Mouse (Mus musculus) megakaryocyte, adult 5-6 weeks (primary cell): ENCODE measurements at regions not wholly inside any gene's neighbourhood (a gene's known extent, or its start where the extent isn't known, plus 50 kb on each side); places are given as distances from the start of the nearest gene placed in this dataset.

ENCODE experiments used
- ATAC-seq: 2 replicates; pipeline ENCODE4 v1.8.0; 2016; ENCODE audit warnings: mild to moderate bottlenecking, inconsistent platforms; ENCODE audit not compliant: poor library complexity, severe bottlenecking

DNA sequence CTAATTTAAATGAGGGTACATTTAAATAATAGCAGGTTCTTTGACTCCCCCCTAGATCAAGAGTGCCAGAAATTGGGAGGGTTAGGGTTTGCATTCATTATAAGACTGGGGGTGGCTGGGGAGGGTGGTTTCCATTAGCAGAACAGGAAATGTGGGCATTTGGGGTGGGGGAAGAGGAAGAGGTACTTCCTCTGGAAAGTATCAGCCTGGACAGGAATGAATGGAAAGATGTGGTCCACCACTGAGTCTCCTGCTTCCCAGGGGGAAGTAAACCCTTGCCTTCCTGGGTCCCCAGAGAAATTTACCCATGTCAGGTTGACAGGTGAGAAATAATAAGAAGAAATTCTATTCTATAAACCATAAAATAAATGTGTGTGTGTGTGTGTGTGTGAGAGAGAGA lies 171.5 kb upstream of the Serpine2 start:
- ATAC-seq, result peak; percentile 68

DNA sequence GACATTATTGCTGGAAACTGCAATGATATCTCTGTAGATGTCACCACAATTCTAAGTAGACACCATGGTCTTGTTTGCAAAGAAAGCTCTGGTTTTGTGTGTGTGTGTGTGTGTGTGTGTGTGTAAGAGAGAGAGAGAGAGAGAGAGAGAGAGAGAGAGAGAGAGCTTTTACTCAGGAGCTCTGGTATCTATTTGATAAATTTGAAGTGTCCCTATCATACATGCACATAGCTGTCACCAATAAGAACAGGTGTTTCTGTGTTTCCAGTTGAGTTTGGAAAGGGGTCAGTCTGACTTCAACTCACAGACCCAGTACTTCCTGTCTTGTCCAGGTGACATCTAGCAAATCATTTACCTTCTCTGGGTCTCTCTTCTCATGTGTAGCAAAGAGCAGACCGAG lies 169.7 kb upstream of the Serpine2 start:
- ATAC-seq, result no peak

DNA sequence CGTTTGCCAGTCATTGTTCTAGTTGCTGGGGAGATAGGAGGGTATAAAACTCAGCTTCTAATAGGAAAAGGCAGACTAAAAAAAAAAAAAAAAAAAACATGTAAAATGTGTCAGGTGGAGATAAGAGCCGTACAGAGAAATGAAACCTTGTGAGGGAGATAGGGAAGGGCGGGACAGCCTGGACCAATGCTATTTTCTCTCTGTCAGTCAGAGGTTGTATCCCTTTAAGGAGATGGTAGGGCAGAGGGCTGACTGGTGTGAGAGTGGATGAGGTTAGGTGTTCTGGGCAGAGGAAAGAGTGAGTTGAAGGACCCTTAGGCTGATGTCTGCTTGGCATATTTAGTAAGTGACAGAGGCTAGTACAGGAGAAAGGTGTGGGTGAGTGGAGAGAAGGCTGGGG lies 169.2 kb upstream of the Serpine2 start:
- no peak for ATAC-seq

DNA sequence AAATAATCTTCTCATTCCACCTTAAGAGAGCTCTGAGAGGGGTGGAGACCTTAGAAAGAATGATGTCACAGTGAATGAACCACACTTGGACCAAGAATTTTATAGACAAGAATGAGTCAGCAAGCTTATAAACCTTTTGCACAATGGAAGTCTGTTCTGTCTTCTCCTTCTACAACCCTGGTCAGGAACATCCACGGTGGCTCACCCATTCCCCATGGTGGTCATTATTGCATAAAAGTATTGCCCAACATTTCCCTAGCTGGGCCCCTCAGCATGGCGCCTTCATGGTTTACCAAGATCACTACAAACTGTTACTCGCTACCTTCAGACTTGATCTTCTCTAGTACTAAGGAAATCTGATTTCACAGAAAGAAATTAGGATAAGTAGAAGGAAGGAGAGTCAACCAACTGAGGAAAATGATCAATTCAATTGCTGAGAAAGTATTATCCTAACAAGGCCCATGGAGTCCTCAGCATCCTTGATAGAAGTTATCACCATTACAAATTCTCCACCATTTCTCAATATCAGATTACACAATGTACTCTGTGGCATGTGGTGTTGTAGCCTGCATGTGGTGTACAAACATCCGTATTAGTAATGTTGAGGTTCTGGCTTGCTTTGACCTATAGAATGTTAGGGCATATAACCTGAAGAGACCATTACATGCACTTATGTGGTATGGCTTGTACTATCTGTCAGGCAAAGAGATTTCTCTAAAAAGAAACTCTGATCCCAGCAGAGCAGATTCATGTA lies 165.1 kb upstream of the Serpine2 start:
- ATAC-seq, result peak; percentile 75

DNA sequence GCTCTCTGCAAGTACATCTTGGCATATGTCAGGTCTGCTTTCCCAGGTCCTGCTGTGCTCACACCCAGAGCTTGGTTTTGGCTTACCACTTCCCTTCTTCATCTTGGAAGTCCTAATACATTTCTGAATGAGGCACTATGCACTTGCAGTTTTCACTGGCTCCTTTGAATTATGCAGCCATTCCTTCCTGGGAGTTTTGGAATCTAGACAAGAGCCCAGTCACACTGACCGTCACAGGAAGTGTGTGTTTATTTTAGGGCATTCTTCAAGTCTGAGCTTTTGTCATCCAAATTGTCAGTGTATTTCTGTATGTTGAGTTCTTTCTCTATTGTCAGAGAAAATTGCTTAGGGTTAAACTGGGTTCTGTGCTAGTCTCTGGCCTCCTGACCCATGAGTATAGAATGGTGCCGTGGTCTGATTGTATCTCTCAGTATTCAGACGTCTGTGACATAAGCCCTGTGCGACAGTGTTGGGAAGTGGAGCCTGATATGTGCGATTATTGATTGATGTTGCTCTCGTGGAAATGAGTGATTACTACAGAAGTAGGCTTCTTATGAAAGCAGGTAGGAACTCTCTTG lies 162.6 kb upstream of the Serpine2 start:
- no peak for ATAC-seq

DNA sequence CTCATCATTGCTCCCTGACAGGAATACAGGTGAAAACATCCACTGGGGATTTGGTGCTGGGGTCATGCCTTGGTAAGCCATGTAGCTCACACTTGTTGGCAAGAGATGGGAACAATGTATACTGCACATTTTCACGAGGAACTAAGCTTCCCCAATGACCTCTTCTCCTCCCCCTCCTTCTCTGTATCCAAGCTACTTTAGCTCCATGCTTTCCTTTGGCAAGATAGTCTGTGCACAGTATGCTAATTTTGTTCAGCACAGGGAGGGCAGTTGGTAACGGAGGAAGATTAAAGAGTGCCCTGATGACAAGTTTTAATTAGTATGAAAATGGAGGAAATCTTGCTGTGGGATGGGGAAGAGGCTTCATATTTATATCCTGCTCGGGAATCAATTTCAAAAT lies 160.9 kb upstream of the Serpine2 start:
- no peak for ATAC-seq

DNA sequence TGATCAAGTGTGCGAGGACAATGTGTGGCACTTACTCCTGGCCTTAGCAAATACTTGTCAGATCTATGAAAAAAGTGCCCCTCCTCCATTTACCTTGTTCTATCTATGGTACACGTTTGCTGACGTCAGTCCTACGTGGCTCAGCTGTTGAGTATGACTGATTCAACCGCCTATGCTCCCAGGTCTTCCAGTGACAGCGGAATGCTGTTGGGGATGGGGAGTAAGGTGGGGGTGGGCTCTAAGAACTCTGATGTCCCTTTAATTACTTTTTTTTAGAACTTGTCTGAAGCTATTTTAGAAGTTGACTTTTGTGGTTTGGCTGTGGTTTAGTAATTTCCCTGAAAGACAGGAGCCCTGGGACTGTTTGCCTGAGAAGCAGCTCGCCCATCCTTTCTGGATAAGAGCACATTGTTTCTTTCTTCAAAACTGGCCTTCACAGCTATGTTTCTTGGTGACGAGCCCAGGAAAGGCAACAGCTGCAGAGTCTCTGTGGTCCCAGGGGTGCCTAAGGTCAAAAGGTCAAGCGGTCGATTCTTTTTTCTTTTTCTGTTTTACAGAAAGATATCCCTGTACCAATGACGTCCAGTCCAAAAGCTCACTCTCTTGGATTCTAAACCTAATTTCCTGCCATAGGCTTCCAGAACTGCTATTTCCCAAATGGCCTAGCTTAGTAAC lies 157.5 kb upstream of the Serpine2 start:
- no peak for ATAC-seq

DNA sequence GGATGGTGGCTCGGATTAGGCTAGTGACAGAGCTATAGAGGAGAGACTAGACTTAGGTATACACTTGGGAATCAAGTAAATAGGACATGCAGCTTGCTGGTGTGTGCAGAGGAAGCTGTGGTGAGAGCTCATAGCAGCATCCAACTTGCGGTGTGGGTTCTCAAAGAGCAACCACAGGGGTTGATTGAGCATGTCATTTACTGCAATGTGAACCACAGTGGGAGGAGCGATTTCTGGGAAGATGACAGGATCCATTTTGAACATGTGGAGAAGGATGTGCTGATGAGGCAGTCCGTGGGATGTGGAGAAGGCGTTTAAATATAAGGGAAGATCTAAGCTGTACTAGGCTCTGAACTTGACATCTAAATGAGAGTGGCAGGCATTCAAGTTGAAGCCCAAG lies 154.5 kb upstream of the Serpine2 start:
- ATAC-seq, result peak; percentile 64

DNA sequence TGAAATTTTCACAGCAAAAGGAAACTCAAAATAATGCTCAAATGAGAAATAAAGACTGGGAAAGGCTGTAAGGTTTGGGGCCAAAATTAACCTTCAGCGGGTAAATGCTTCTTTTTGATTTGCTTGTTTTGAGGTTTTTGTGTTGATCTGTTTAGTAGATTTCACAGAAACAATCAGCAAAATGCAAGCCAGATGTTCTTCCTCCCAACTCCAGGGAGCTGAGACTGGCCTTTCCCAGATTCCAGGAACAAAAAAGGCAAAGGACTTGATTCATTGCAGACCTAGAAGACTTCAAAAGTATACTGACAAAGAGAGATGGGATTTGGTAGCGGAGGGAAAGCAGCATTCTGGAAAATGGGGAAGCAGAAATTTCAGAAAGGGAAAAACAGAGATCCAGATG lies 153.6 kb upstream of the Serpine2 start:
- no peak for ATAC-seq

DNA sequence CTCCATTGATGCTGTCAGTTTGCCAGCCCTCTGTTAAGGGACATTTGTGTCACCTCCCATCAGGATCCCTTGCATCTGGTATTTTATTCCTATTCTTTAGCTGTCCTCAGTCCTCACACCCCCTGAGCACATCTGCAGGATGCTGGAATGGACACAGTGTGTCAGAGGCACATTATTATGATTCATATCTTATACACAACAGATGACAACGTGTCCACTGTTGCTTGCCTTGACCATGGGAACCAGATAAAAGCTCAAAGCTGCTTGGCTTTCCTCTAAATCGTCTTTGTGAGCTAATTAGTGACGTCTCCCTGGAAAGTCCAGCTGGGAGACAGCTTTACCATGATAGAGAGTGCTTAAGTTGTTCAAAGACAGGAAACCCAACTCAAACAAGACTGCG lies 149.7 kb upstream of the Serpine2 start:
- ATAC-seq, result no peak

DNA sequence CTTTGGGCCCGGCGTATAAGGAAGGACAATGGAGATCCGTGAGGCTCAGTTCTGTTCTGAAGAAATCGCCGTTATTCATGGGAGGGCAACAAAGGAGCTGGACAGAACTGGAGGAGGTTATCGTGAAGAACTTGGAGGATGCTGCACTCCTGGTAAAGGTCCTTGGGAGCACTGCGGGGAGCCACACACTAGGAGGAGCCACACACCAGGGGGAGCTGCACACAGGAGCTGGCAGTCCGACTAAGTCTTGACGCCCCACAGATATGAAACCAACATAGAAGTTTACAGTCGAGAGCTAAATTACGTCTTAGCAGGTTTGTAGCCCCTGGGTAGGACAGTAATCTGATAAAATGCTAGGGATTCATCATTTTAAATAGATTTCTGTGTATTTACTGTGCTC lies 138.1 kb upstream of the Serpine2 start:
- peak; percentile 63 for ATAC-seq

DNA sequence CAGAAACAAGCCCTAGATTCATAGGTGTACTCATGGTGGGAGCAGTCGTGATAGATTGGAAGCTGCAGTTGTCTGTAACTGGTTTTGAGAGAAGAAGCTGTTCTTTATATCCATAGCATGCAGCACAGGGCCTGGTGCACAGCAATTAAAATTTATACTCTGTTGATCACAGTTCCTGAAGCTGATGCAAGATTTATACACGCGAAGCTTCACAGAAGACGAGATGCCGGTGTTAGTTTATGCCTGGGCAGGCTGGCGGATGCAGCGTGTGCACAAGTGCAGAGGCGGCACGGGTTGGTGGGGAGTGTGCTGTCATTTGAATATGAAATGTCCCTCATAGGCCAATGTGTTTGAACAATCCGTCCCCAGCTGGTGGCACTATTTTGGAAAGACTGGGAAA lies 136.9 kb upstream of the Serpine2 start:
- no peak for ATAC-seq

DNA sequence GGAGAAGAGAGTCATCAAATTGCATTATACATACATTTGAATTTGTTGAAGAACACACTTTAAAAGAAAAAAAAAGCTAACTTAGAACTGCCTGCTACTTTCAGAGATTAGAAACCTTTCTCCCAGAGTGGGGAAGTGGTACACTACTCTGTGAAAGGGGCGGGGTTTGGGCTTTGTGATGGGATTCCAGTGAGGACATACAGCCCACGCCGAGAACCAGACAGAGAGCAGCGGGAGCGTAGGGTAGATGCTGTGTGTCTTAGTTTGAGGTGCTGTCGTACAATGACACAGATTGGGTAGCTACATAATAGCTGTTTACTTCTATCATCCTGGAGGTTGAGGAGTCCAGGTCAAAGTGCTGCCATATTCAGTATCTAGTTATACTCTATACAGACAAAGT lies 136.5 kb upstream of the Serpine2 start:
- ATAC-seq, result no peak

DNA sequence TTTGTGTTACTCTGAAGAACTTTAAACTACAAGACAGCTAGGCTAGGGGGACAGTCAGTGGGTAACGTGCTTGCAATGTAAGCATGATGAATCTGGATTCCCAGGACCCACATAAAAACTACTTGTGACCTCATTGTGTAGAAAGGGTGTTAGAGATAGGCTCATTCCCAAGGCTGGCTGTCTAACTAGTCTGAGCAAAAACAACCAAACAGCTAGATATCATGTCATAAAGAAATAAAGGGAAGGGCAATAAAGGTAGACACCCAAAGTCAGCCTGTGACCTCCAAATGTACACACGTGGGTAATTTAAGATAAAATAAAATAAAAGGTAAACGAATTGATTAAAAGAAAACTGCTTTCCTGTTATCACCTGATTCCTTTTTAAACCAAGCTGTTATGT lies 123.7 kb upstream of the Serpine2 start:
- ATAC-seq, result no peak

DNA sequence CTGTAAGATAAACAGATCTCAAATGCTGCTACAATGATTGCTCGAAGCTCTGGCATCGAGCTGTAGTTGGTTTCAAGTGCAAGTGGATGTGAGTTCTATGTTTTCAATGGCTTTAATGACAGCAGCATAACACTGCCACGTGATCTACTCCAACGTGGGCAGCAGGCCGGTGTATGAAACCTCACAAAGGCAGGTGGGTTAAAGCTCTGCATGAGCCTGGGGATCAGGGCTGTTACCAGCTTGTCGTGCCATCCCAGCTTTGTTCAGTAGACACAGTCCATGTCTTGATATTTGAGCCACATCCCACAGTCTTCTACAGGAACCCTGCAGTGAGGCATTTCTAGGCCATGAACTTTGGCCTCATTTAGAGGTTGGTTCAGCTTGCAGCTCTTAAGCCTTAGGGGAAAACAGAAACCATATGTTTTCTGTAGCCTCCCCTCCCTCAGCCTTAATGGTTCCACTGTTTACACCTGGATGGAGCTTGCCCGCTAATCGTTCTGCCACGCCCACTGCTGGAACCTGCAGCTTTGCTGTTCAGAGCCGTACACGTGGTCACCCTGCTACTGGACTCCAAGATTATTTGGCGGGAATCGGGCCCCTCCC lies 121.8 kb upstream of the Serpine2 start:
- ATAC-seq, result no peak

DNA sequence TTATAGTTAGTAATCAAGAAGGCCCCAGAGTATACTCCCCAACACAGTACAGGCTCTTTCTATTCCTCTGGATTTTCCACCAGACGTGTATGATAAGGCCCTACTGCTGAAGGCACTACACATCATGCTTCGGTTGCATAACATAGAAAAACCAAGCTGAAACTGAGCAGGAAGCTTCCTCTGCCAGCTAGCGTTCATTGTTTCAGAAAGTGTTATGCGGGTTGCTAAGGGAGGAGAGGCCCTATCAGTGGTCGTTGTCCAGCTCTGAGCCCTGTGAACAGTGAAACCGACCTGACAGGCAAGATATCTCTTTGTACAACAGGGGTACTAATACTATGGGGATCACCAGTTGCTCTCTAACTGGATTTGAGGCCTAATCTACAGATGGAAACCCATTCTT lies 118.9 kb upstream of the Serpine2 start:
- ATAC-seq, result no peak

DNA sequence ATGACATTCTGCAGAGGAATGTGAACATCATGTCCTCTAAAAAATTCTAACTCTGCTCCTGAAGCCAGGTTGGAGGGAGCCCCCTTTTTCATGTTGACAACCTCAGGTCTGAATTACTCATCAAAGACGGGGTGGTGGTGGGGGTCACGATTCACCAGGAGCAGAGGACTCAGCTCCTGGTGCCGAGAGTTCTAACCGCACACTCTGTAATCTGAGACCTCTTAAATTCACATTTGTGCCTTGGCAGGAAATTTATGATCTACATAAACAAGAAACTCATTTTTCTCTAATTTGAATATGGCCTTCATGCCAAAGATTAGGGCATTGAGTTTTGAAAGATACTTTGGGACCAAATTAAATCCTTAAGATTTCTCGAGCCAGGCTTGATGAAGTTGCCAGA lies 117.2 kb upstream of the Serpine2 start:
- ATAC-seq, result no peak

DNA sequence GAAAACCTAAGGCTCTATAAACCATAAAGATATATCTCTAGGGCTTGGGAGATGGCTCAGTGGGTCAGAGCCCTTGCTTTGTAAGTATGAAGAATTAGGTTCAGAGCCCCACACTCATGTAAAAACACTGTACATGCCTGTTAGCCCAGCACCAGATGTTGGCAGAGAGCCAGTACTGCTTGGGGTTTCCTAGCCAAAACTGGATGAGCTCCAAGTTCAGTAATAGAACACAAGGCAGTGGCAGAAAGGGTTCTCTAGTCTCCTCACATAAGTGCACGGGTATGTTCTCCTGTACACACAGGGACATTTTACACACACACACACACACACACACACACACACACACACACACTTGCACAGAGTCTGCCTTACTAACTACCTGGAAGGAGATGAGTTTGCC lies 95.1 kb upstream of the Serpine2 start:
- no peak for ATAC-seq

DNA sequence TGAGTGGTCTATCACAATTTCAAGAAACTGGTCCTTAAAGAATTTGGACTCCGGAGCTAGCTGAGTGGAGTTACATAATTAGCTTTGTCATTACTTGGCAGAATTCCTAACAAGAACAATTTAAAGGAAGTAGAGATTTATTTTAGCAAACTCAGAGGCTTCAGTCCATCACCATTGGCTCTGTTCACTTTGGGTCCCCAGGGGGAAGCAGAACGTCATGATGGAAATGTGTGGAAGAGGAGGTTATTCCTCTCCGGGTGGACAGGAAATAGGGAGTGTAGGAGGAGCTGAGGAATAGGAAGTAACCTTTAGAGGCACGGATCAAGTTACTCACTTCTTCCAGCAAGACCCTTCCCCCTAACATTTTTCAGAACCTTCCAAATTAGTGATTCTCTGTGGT lies 83.3 kb upstream of the Serpine2 start:
- ATAC-seq, result no peak

DNA sequence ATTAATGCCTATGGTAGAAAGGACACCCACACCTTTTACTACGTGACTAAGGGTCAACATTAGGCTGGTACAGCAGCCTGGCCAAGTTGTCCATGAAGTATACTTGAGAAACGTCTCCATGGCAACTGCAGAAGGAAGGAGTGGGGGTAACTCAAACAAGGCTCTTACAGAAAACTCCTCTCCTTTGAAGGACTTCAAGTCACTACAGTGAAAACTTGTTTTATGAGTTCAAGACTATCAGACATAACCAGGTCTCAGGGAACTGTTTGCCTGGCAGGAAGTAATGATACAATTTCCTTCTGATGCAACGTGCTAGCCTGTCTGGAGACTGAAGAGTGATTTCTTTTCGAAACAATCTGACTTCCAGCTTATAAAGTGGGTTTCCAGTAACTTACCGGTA lies 71.5 kb upstream of the Serpine2 start:
- no peak for ATAC-seq

DNA sequence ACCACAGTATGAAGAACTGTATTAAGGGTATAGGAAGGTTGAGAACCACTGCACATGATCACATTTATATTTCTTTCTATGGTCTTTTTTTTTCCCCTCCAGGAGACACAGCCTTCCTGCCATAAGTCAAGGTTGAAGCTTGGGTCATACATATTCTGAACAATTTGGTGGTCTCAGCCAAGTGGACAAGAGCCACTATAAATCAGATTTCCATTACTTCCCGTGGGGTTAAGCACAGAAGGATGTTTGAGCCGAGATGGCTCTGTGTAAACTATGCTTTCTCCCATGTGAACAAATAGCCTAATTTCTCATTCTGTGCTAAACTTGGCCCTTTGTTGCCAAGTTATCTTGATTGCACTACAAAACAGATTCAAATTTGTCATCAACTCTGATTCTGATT lies 66.8 kb upstream of the Serpine2 start:
- no peak for ATAC-seq

DNA sequence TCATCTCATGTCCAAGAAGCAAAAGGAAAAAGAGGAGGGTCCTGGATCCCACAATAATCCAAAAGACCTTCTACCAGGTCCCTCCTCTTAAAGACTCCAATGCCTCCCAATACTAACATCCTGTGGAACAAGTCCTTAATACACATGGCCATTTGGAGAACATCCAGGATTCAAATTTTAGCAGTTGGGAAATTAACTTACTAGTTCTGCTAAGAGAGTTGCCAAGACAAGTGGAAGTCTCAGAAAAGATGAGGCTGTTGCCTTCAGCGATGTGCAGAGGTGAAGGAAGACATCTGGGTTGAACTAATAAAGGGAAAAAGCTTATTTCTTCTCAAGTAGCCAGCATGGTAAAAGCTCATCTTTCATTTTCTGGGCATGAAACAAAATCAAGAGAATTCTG lies 64.8 kb upstream of the Serpine2 start:
- ATAC-seq, result no peak
